Mouse (Mus musculus): ENCODE measurements around the gene Bclaf1. TPM values are rescaled to one million over a fixed set of nuclear protein-coding genes. Genes with fewer than 3 reads are reported as not detected.

Gene Bclaf1
- polyA plus RNA-seq, 1 experiment from 2014 or later = 91.9 TPM

DNA sequence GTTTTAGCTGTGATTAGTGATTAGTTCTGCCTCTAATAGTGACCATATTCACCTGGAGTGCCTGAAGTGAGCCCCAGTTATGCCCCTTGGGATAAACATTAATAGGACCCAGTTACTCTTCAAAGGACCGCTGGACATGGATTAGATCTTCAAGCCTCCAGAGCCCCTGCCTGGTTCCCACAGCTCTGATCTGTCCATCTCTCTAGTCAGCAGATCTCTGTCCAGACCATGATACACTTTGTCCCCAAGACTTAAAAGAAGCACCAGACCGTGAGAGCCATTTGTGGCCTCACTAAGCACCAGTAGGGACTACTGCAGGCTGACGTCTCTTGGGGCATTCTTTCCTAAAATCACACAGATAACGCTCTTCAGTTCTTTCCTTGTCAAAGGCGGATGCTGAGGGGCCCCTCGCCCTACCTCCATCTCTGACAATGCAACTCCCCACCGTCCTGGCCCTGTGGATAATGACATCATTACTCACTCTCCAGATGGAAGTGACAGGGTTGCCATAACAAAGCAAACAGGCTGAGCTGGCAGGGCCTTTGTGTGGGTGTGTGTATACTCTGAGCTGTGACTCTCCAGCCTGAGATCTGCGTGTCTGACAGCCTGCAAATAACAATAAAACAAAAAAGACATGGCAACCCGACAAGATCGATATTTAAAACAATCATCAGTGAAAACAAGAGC is 26.8 kb upstream of the Bclaf1 start:
- Histone ChIP-seq H3K4me1 (ENCODE audit: control insufficient read depth, insufficient read depth, low read length) (peaks cover 14% of the 10 kb centered on the region), H3K27ac (ENCODE audit: low read length) (no peak overlapping the region), H3K9ac (ENCODE audit: low read depth, low read length) (no peak overlapping the region), H3K4me2 (ENCODE audit: low read depth, low read length) (no peak overlapping the region), H3K4me3 (ENCODE audit: low read length) (no peak overlapping the region), H3K9me3 (ENCODE audit: control insufficient read depth, low read length) (no peaks in the 10 kb centered on the region), H3K36me3 (ENCODE audit: control insufficient read depth, insufficient read depth, low read length) (no peaks in the 10 kb centered on the region), H3K27me3 (replicated peaks; ENCODE audit: control insufficient read depth, insufficient read depth, low read length) (no peaks in the 10 kb centered on the region)
- peak; percentile 76 for ATAC-seq
- WGBS = 14% methylated on average over 10 of the region's 10 CpGs

DNA sequence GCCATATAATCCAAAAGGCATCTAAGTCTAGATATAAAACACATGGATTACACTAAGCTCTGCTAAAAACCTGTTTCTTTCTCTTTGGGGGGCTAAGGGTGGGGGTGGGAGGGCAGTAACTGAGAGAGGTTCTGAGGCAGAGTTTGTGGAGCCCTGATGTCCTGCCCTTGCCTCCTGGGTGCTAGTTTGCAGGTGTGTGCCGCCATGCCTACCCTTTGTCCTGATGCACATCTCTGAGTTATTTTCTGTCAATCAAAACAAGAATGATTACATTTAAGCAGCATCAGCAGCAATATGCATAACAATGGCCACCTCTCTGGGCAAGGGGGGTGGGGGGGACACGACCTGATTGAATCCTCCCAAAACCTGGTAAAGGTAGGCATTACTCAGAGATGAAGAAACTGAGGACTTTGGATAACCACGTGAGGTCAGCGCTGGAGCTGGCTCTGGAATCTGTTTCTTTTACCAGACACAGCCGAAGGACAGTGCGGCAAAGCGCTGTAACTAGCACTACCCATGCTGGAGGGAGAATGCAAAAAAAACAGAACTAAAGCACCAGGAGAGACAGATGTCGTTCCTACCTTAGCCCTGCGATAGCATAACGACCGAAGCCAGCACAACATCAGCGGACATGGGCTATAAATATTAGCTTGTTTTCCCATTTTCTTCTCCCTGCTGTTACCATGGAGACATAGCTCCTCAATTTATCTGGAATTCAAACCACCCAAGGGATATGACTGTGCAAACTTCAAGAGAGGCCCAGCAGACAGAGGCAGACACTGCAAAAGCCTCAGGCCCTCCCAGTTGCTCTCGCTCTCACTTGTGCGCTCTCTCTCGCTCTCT is 26.1 kb upstream of the Bclaf1 start:
- H3K4me2 ChIP-seq (ENCODE audit: low read depth, low read length) = 0 out of 2 replicates have a peak overlapping the region, but pooled peaks have one; percentile 10
- H3K9me3 ChIP-seq (ENCODE audit: control insufficient read depth, low read length) = no peaks in the 10 kb centered on the region
- 0 out of 2 replicates have a peak overlapping the region, but pooled peaks have one; percentile 4 for H3K9ac ChIP-seq (ENCODE audit: low read depth, low read length)
- H3K4me3 ChIP-seq (ENCODE audit: low read length) = no peak overlapping the region
- H3K36me3 ChIP-seq (ENCODE audit: control insufficient read depth, insufficient read depth, low read length) = no peaks in the 10 kb centered on the region
- no peak overlapping the region for H3K27ac ChIP-seq (ENCODE audit: low read length)
- 19% methylated on average over 15 of the region's 15 CpGs for WGBS
- peak; percentile 37; the same call in 1 of the 2 replicates for ATAC-seq
- H3K4me1 ChIP-seq (ENCODE audit: control insufficient read depth, insufficient read depth, low read length) = peaks cover 14% of the 10 kb centered on the region
- H3K27me3 ChIP-seq (replicated peaks; ENCODE audit: control insufficient read depth, insufficient read depth, low read length) = no peaks in the 10 kb centered on the region

DNA sequence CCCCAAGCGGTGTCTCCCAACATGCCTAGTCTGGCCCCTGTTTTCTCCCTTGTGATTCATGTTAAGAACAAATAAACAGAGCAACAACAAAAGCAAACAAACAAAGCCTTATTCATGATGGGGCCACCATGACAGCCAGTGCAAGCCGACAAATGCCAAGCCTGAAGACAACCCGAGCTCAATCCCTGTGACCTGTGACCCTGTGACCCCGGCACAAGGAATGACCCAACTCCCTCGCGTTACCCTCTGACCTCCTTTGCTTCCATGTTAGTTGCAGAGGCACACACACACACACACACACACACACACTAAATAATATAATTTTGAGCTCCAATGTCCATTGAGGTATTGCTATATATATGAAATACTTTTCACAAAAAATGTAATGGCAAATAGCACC is 24.9 kb upstream of the Bclaf1 start:
- WGBS = 60% methylated on average over 6 of the region's 6 CpGs
- Histone ChIP-seq H3K36me3 (ENCODE audit: control insufficient read depth, insufficient read depth, low read length) (no peaks in the 10 kb centered on the region), H3K4me3 (ENCODE audit: low read length) (no peak overlapping the region), H3K4me1 (ENCODE audit: control insufficient read depth, insufficient read depth, low read length) (peaks cover 14% of the 10 kb centered on the region), H3K27me3 (replicated peaks; ENCODE audit: control insufficient read depth, insufficient read depth, low read length) (no peaks in the 10 kb centered on the region), H3K9me3 (ENCODE audit: control insufficient read depth, low read length) (no peaks in the 10 kb centered on the region), H3K9ac (ENCODE audit: low read depth, low read length) (no peak overlapping the region), H3K27ac (ENCODE audit: low read length) (no peak overlapping the region), H3K4me2 (ENCODE audit: low read depth, low read length) (no peak overlapping the region)
- no peak for ATAC-seq

DNA sequence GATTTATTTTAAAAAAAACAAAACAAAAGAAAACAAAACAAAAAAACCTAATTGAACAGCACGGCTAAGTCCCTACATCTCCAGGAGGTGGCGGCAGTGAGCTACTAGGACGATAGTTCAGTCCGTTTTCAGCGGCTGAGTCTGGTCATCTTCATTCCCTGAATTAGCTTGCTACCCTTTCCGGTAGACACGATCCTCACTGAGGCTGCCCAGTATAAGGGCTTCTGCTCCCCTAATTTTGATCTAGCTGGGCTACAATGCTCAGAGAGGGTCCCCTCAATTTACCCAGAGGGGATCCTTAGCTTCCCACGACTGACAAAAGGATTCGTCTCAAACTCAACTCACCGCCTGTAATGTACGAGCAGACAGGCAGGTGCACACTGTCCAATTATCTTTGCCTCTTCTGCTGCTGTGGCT is 21.8 kb upstream of the Bclaf1 start:
- 14% methylated on average over 11 of the region's 11 CpGs for WGBS
- no peaks in the 10 kb centered on the region for H3K36me3 ChIP-seq (ENCODE audit: control insufficient read depth, insufficient read depth, low read length)
- no peaks in the 10 kb centered on the region for H3K9me3 ChIP-seq (ENCODE audit: control insufficient read depth, low read length)
- no peaks in the 10 kb centered on the region for H3K27me3 ChIP-seq (replicated peaks; ENCODE audit: control insufficient read depth, insufficient read depth, low read length)
- peaks cover 12% of the 10 kb centered on the region for H3K4me1 ChIP-seq (ENCODE audit: control insufficient read depth, insufficient read depth, low read length)
- peak; percentile 52; the same call in 1 of the 2 replicates for ATAC-seq
- no peak overlapping the region for H3K4me3 ChIP-seq (ENCODE audit: low read length)
- peak overlapping the region; percentile 38 for H3K4me2 ChIP-seq (ENCODE audit: low read depth, low read length)
- 0 out of 2 replicates have a peak overlapping the region, but pooled peaks have one; percentile 0 for H3K9ac ChIP-seq (ENCODE audit: low read depth, low read length)
- no peak overlapping the region for H3K27ac ChIP-seq (ENCODE audit: low read length)

DNA sequence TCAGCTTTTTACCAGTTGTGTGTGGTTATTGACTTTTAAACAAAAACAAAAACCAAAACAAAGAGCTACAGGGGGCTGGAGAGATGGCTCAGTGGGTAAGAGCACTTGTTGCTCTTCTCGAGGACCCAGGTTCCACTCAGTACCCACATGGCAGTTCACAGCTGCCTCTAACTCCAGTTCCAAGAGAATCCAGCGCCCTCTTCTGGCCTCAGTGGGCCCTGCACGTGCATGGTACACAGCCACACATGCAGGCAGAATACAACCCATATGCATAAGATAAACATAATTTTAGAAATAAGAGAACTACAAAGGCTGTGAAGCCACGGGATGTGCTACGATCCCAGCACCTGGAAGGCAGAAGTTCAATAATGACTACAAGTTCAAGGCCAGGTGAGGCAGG is 16.3 kb upstream of the Bclaf1 start:
- no peak for ATAC-seq
- Histone ChIP-seq H3K9me3 (ENCODE audit: control insufficient read depth, low read length) (no peaks in the 10 kb centered on the region), H3K27me3 (replicated peaks; ENCODE audit: control insufficient read depth, insufficient read depth, low read length) (no peaks in the 10 kb centered on the region), H3K4me3 (ENCODE audit: low read length) (no peak overlapping the region), H3K4me1 (ENCODE audit: control insufficient read depth, insufficient read depth, low read length) (no peaks in the 10 kb centered on the region), H3K9ac (ENCODE audit: low read depth, low read length) (no peak overlapping the region), H3K36me3 (ENCODE audit: control insufficient read depth, insufficient read depth, low read length) (no peaks in the 10 kb centered on the region), H3K4me2 (ENCODE audit: low read depth, low read length) (no peak overlapping the region), H3K27ac (ENCODE audit: low read length) (no peak overlapping the region)
- WGBS = 70% methylated on average over 5 of the region's 5 CpGs

DNA sequence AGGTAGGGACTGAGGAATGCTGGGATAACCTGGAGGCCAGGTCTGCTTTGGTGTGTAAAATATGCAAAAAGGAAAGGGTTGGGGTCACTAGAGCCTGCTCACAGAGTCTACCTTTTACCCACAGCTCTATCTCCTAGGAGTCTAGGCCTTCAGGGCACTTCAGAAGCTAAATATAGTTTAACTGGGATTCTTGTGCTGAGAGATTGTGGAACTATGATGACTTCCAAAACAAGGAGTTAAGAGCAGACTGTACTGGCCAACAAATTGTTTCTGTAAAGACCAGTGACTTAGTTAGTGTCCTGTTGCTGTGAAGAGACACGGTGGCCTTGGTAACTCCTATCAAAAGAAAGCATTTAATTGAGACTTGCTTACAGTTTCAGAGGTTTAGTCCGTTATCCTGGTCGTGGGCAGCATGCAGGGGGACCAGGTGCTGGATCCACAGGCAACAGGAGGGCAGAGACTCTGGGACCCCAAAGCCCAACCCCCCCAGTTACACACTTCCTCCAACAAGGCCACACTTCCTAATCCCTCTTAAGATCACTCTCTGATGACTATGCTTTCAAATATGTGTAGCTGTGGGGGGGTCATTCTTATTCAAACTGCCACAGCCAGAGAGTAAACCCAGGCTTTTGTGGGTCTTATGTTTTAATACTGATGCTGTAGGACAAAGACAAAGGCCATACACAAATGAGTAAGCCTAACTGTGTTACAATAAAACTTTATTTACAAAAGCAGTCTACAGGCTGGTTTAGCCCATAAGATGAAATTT is 13.9 kb upstream of the Bclaf1 start:
- Histone ChIP-seq H3K9me3 (ENCODE audit: control insufficient read depth, low read length) (no peaks in the 10 kb centered on the region), H3K36me3 (ENCODE audit: control insufficient read depth, insufficient read depth, low read length) (no peaks in the 10 kb centered on the region), H3K4me3 (ENCODE audit: low read length) (no peak overlapping the region), H3K4me1 (ENCODE audit: control insufficient read depth, insufficient read depth, low read length) (no peaks in the 10 kb centered on the region), H3K4me2 (ENCODE audit: low read depth, low read length) (no peak overlapping the region), H3K27me3 (replicated peaks; ENCODE audit: control insufficient read depth, insufficient read depth, low read length) (no peaks in the 10 kb centered on the region), H3K9ac (ENCODE audit: low read depth, low read length) (no peak overlapping the region), H3K27ac (ENCODE audit: low read length) (no peak overlapping the region)
- ATAC-seq = no peak
- whole genome bisulfite sequencing = 58% methylated on average over 3 of the region's 3 CpGs

DNA sequence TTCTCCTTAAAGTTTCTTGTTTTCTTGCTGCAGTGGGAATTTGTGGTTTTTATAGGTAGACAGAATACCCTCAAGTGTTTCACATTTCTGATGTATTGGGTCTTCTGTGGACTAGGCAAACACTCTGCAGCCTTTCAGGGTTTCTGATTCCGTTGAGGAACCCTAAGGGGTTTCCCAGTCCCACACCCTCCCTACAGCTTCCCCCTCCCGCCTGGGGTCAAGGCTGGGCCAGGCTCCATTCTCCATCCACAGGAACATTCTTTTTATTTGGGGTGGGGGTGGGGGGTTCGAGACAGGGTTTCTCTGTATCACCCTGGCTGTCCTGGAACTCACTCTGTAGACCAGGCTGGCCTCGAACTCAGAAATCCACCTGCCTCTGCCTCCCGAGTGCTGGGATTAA is 13.2 kb upstream of the Bclaf1 start:
- no peak overlapping the region for H3K4me2 ChIP-seq (ENCODE audit: low read depth, low read length)
- no peaks in the 10 kb centered on the region for H3K27me3 ChIP-seq (replicated peaks; ENCODE audit: control insufficient read depth, insufficient read depth, low read length)
- H3K36me3 ChIP-seq (ENCODE audit: control insufficient read depth, insufficient read depth, low read length) = no peaks in the 10 kb centered on the region
- H3K9me3 ChIP-seq (ENCODE audit: control insufficient read depth, low read length) = no peaks in the 10 kb centered on the region
- no peak overlapping the region for H3K4me3 ChIP-seq (ENCODE audit: low read length)
- no peaks in the 10 kb centered on the region for H3K4me1 ChIP-seq (ENCODE audit: control insufficient read depth, insufficient read depth, low read length)
- H3K27ac ChIP-seq (ENCODE audit: low read length) = no peak overlapping the region
- no peak overlapping the region for H3K9ac ChIP-seq (ENCODE audit: low read depth, low read length)
- ATAC-seq = no peak
- 74% methylated on average over 5 of the region's 5 CpGs for WGBS

DNA sequence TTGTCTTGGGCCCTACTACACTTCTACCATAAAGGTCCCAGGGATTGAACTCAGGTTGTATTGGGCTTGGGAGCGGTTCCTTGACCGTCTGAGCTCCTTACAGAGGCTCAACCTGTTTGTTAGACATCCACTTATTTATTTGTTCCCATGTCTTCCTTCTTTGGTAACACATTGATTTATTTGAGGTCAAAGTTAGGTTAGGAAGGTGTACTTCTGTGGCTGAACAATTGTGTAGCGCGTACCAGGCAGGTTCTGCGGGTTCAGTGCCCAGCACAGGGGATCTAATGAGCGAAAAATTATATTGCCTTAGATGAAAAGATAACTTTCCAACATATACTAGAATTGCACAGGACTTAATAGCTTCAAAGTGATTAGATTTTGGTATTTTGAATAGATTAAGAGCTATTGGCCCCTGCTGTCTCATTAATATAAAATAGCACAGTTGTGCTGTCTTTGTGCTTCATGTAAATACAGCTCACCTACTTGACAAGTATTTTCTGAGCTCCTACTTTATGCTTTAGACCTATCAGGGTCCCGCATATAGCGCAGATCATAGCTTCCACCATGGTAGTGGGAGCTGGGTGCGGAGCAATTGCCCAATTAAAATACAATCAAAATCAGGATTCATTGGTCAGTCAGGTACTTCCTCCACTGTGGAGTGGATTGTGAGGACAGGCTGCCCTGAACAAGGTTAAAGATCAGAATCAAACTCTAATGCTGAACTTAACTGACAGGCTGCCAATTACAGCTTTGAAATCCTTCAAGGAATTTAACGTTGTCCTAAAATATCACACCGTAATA is 1.1 kb upstream of the Bclaf1 start:
- 32% methylated on average over 11 of the region's 11 CpGs for WGBS
- H3K9me3 ChIP-seq (ENCODE audit: control insufficient read depth, low read length) = no peaks in the 10 kb centered on the region
- H3K4me3 ChIP-seq (ENCODE audit: low read length) = peak overlapping the region; percentile 88
- peak overlapping the region; percentile 79 for H3K4me2 ChIP-seq (ENCODE audit: low read depth, low read length)
- peak overlapping the region; percentile 100 for H3K27ac ChIP-seq (ENCODE audit: low read length)
- ATAC-seq = no peak
- no peaks in the 10 kb centered on the region for H3K27me3 ChIP-seq (replicated peaks; ENCODE audit: control insufficient read depth, insufficient read depth, low read length)
- H3K9ac ChIP-seq (ENCODE audit: low read depth, low read length) = peak overlapping the region; percentile 91
- 0 out of 2 replicates have a peak, but pooled peaks cover 2% of the 10 kb centered on the region for H3K36me3 ChIP-seq (ENCODE audit: control insufficient read depth, insufficient read depth, low read length)
- peaks cover 6% of the 10 kb centered on the region for H3K4me1 ChIP-seq (ENCODE audit: control insufficient read depth, insufficient read depth, low read length)
